Mouse (Mus musculus): ENCODE measurements at regions not wholly inside any gene's neighbourhood (a gene's known extent, or its start where the extent isn't known, plus 50 kb on each side); places are given as distances from the start of the nearest gene placed in this dataset.

- TF ChIP-seq POLR2A (IDR thresholded peaks at IDR 0.05; ENCODE audit: borderline replicate concordance, insufficient read depth, low read length): no peak
- no peak for TF ChIP-seq CTCF (IDR thresholded peaks at IDR 0.05; ENCODE audit: borderline replicate concordance, insufficient read depth, low read depth, low read length)
These were observed 502.2 kb upstream of the Brinp1 start for GRCm38 (mm10) chr4:69456420-69456819.

All from cerebellum, adult 2 months (tissue).